Mouse (Mus musculus): ENCODE measurements around the gene Dusp2. TPM values are rescaled to one million over a fixed set of nuclear protein-coding genes. Genes with fewer than 3 reads are reported as not detected.

Dusp2 gene
- polyA plus RNA-seq, 1 experiment = not detected

GRCm38 (mm10) chr2:127367126-127367820, 31.3 kb downstream of the Dusp2 start:
- H3K27ac ChIP-seq (ENCODE audit: insufficient read depth, low read depth, low read length) = no peak overlapping the region
- WGBS = 82% methylated on average over 10 of the region's 10 CpGs
- TF ChIP-seq CTCF (IDR thresholded peaks at IDR 0.05; ENCODE audit: insufficient read depth, low read depth, low read length) (no peak), POLR2A (IDR thresholded peaks at IDR 0.05; ENCODE audit: insufficient read depth, low read depth, low read length) (no peak)
- H3K4me1 ChIP-seq (ENCODE audit: control insufficient read depth, insufficient read depth, low read length) = peaks cover 36% of the 10 kb centered on the region
- H3K4me3 ChIP-seq (ENCODE audit: insufficient read depth, low read depth, low read length) = no peak overlapping the region

GRCm38 (mm10) chr2:127369703-127370376, 33.9 kb downstream of the Dusp2 start:
- no peak overlapping the region for H3K27ac ChIP-seq (ENCODE audit: insufficient read depth, low read depth, low read length)
- H3K4me3 ChIP-seq (ENCODE audit: insufficient read depth, low read depth, low read length) = no peak overlapping the region
- 87% methylated on average over 5 of the region's 5 CpGs for WGBS
- peaks cover 18% of the 10 kb centered on the region for H3K4me1 ChIP-seq (ENCODE audit: control insufficient read depth, insufficient read depth, low read length)
- TF ChIP-seq POLR2A (IDR thresholded peaks at IDR 0.05; ENCODE audit: insufficient read depth, low read depth, low read length) (no peak), CTCF (IDR thresholded peaks at IDR 0.05; ENCODE audit: insufficient read depth, low read depth, low read length) (no peak)

GRCm38 (mm10) chr2:127370561-127371483, 34.9 kb downstream of the Dusp2 start:
- H3K4me1 ChIP-seq (ENCODE audit: control insufficient read depth, insufficient read depth, low read length) = peaks cover 21% of the 10 kb centered on the region
- no peak for TF ChIP-seq CTCF (IDR thresholded peaks at IDR 0.05; ENCODE audit: insufficient read depth, low read depth, low read length)
- TF ChIP-seq POLR2A (IDR thresholded peaks at IDR 0.05; ENCODE audit: insufficient read depth, low read depth, low read length) = no peak
- H3K27ac ChIP-seq (ENCODE audit: insufficient read depth, low read depth, low read length) = no peak overlapping the region
- H3K4me3 ChIP-seq (ENCODE audit: insufficient read depth, low read depth, low read length) = no peak overlapping the region
- 35% methylated on average over 9 of the region's 9 CpGs for WGBS

GRCm38 (mm10) chr2:127371484-127371861, 35.5 kb downstream of the Dusp2 start:
- Histone ChIP-seq H3K4me1 (ENCODE audit: control insufficient read depth, insufficient read depth, low read length) (peaks cover 26% of the 10 kb centered on the region), H3K4me3 (ENCODE audit: insufficient read depth, low read depth, low read length) (no peak overlapping the region), H3K27ac (ENCODE audit: insufficient read depth, low read depth, low read length) (no peak overlapping the region)
- TF ChIP-seq CTCF (IDR thresholded peaks at IDR 0.05; ENCODE audit: insufficient read depth, low read depth, low read length) = no peak
- TF ChIP-seq POLR2A (IDR thresholded peaks at IDR 0.05; ENCODE audit: insufficient read depth, low read depth, low read length) = no peak
- 91% methylated on average over 1 of the region's 1 CpGs for WGBS

GRCm38 (mm10) chr2:127372082-127372481, 36.1 kb downstream of the Dusp2 start:
- H3K4me3 ChIP-seq (ENCODE audit: insufficient read depth, low read depth, low read length) = no peak overlapping the region
- WGBS = 93% methylated on average over 2 of the region's 2 CpGs
- H3K4me1 ChIP-seq (ENCODE audit: control insufficient read depth, insufficient read depth, low read length) = peaks cover 28% of the 10 kb centered on the region
- H3K27ac ChIP-seq (ENCODE audit: insufficient read depth, low read depth, low read length) = no peak overlapping the region
- TF ChIP-seq CTCF (IDR thresholded peaks at IDR 0.05; ENCODE audit: insufficient read depth, low read depth, low read length) (no peak), POLR2A (IDR thresholded peaks at IDR 0.05; ENCODE audit: insufficient read depth, low read depth, low read length) (no peak)

GRCm38 (mm10) chr2:127374131-127374530, 38.2 kb downstream of the Dusp2 start:
- TF ChIP-seq POLR2A (IDR thresholded peaks at IDR 0.05; ENCODE audit: insufficient read depth, low read depth, low read length) (no peak), CTCF (IDR thresholded peaks at IDR 0.05; ENCODE audit: insufficient read depth, low read depth, low read length) (no peak)
- Histone ChIP-seq H3K4me1 (ENCODE audit: control insufficient read depth, insufficient read depth, low read length) (peaks cover 40% of the 10 kb centered on the region), H3K4me3 (ENCODE audit: insufficient read depth, low read depth, low read length) (no peak overlapping the region), H3K27ac (ENCODE audit: insufficient read depth, low read depth, low read length) (no peak overlapping the region)
- WGBS = 92% methylated on average over 3 of the region's 3 CpGs

- TF ChIP-seq CTCF (IDR thresholded peaks at IDR 0.05; ENCODE audit: insufficient read depth, low read depth, low read length) = no peak
- TF ChIP-seq POLR2A (IDR thresholded peaks at IDR 0.05; ENCODE audit: insufficient read depth, low read depth, low read length) = no peak
Measured at GRCm38 (mm10) chr2:127375087-127375486, 39.1 kb downstream of the Dusp2 start.

GRCm38 (mm10) chr2:127375759-127376341, 39.9 kb downstream of the Dusp2 start:
- Histone ChIP-seq H3K27ac (ENCODE audit: insufficient read depth, low read depth, low read length) (no peak overlapping the region), H3K4me1 (ENCODE audit: control insufficient read depth, insufficient read depth, low read length) (peaks cover 27% of the 10 kb centered on the region), H3K4me3 (ENCODE audit: insufficient read depth, low read depth, low read length) (no peak overlapping the region)
- WGBS = 51% methylated on average over 7 of the region's 7 CpGs
- TF ChIP-seq POLR2A (IDR thresholded peaks at IDR 0.05; ENCODE audit: insufficient read depth, low read depth, low read length) (no peak), CTCF (IDR thresholded peaks at IDR 0.05; ENCODE audit: insufficient read depth, low read depth, low read length) (no peak)

More at GRCm38 (mm10) chr2:127375087-127375486, 39.1 kb downstream of the Dusp2 start:
- Histone ChIP-seq H3K4me3 (ENCODE audit: insufficient read depth, low read depth, low read length) (no peak overlapping the region), H3K4me1 (ENCODE audit: control insufficient read depth, insufficient read depth, low read length) (peaks cover 35% of the 10 kb centered on the region), H3K27ac (ENCODE audit: insufficient read depth, low read depth, low read length) (no peak overlapping the region)
- 81% methylated on average over 3 of the region's 3 CpGs for WGBS
